In the genomic region with DNA sequence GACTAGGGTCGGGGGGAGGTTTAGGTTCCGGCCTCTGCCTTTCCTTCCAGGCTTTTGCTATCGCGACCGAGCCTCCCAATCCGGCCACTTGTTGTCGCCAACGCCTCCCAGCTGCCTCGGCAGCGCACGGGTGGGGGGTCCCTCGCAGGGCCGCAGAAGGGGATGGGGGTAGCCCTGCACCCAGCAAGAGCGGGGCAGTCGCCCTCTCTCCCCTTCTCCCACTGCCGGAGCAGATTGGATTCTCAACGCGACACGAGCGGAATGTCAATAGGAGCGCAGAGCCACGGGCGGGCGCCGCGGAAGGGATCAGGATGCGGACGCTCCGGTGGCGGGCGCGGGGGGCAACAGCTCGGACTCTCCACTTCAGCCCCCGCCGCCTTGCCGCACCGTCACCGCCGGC, we compare ENCODE assay signal across 9 mouse cellular contexts. TPM values are rescaled to one million over a fixed set of nuclear protein-coding genes. Genes with fewer than 3 reads are reported as not detected.
A peak's percentile ranks its signal among the peaks of the same experiment; 100 is the strongest.
DNase-seq lines count a peak whose midpoint lies in the region; ATAC-seq and TF ChIP-seq lines count a peak whose summit lies in the region.
"Had no signal": no experiment of that assay in that cellular context is flagged by ENCODE, and none has a peak within 500 bp of the region (broad histone marks: within the 10 kb centered on the region; RNA-seq: fewer than 3 reads in every experiment).

No protein-coding gene starts in this region.

- H3K4me1 ChIP-seq in embryonic facial prominence, embryonic 15.5 days = peaks cover 19% of the 10 kb centered on the region
- H3K4me1 ChIP-seq in limb, embryonic 12.5 days (replicated peaks) = peaks cover 18% of the 10 kb centered on the region
- peaks cover 24% of the 10 kb centered on the region for H3K4me1 ChIP-seq in neural tube, embryonic 15.5 days

- no peak for TF ChIP-seq CTCF in layer of hippocampus, adult 2 months (conservative IDR thresholded peaks at IDR 0.05)

- WGBS in embryonic facial prominence, embryonic 15.5 days = under 1% methylated on average over 39 of the region's 39 CpGs
- WGBS in limb, embryonic 12.5 days = under 1% methylated on average over 36 of the region's 39 CpGs
- 1% methylated on average over 39 of the region's 39 CpGs for WGBS in neural tube, embryonic 15.5 days

- peaks cover 82% of the 10 kb centered on the region for H3K27me3 ChIP-seq in embryonic facial prominence, embryonic 15.5 days
- peaks cover 99% of the 10 kb centered on the region for H3K27me3 ChIP-seq in limb, embryonic 12.5 days
- H3K27me3 ChIP-seq in neural tube, embryonic 15.5 days (replicated peaks) = peaks cover 65% of the 10 kb centered on the region

- peak overlapping the region; percentile 77 for H3K4me3 ChIP-seq in layer of hippocampus, adult 2 months
- H3K4me3 ChIP-seq in embryonic facial prominence, embryonic 15.5 days (replicated peaks) = peak overlapping the region; percentile 51
- H3K4me3 ChIP-seq in limb, embryonic 12.5 days (replicated peaks) = peak overlapping the region; percentile 53
- peak overlapping the region; percentile 65 for H3K4me3 ChIP-seq in neural tube, embryonic 15.5 days (replicated peaks)

- no peaks in the 10 kb centered on the region for H3K36me3 ChIP-seq in embryonic facial prominence, embryonic 15.5 days
- H3K36me3 ChIP-seq in limb, embryonic 12.5 days = no peaks in the 10 kb centered on the region
- no peaks in the 10 kb centered on the region for H3K36me3 ChIP-seq in neural tube, embryonic 15.5 days

- peak overlapping the region; percentile 91 for H3K27ac ChIP-seq in layer of hippocampus, adult 2 months
- H3K27ac ChIP-seq in embryonic facial prominence, embryonic 15.5 days (replicated peaks) = no peak overlapping the region
- H3K27ac ChIP-seq in limb, embryonic 12.5 days = no peak overlapping the region
- H3K27ac ChIP-seq in neural tube, embryonic 15.5 days (replicated peaks) = no peak overlapping the region

- H3K4me2 ChIP-seq in embryonic facial prominence, embryonic 15.5 days (replicated peaks) = peak overlapping the region; percentile 98
- peak overlapping the region; percentile 97 for H3K4me2 ChIP-seq in limb, embryonic 12.5 days
- H3K4me2 ChIP-seq in neural tube, embryonic 15.5 days = peak overlapping the region; percentile 100

- ATAC-seq in embryonic facial prominence, embryonic 15.5 days (ENCODE audit: insufficient number of reproducible peaks, low FRiP score, low TSS enrichment, low read depth) = no peak
- no peak for ATAC-seq in limb, embryonic 12.5 days (ENCODE audit: insufficient number of reproducible peaks, insufficient read depth, low FRiP score, low TSS enrichment, low read depth)
- peak; percentile 20; the same call in 1 of the 2 replicates for ATAC-seq in neural tube, embryonic 15.5 days (ENCODE audit: low FRiP score)
- ATAC-seq: Patski had no signal

- H3K9me3 ChIP-seq in embryonic facial prominence, embryonic 15.5 days (replicated peaks) = no peaks in the 10 kb centered on the region
- no peaks in the 10 kb centered on the region for H3K9me3 ChIP-seq in limb, embryonic 12.5 days
- H3K9me3 ChIP-seq in neural tube, embryonic 15.5 days (replicated peaks) = no peaks in the 10 kb centered on the region

- no peak for DNase-seq in layer of hippocampus, adult 2 months (ENCODE audit: low spot score in 2 of 2)
- no peak for DNase-seq in layer of hippocampus, postnatal 25 days (ENCODE audit: extremely low spot score in 1 of 2, low spot score in 1 of 2)
- DNase-seq in adrenal gland, adult 8-10 months = no peak
- no peak for DNase-seq in right cerebral cortex, adult 18-20 months
- no peak for DNase-seq in thymus, adult 18-20 months

- H3K9ac ChIP-seq in embryonic facial prominence, embryonic 15.5 days = no peak overlapping the region
- peak overlapping the region; percentile 44; the same call in 1 of the 2 replicates for H3K9ac ChIP-seq in limb, embryonic 12.5 days (replicated peaks)
- peak overlapping the region; percentile 55 for H3K9ac ChIP-seq in neural tube, embryonic 15.5 days (replicated peaks)

RNA-seq across cellular contexts. Expression of gene Cabp7, which starts 0.6 kb away (rescaled TPM):
- total RNA-seq in layer of hippocampus, adult 2 months (2021) = 100 to 1,000 TPM; 309 to 329 TPM
- 100 to 1,000 TPM; 255 to 273 TPM for total RNA-seq in layer of hippocampus, postnatal 25 days (2021)
- polyA plus RNA-seq in embryonic facial prominence, embryonic 15.5 days (2015; fragmentation: Nextera tagmentation; extraction: Ambion mirVana) = 0.09 and 0.28 TPM in 2 replicates
- 0.08 TPM in 2 replicates for polyA plus RNA-seq in limb, embryonic 12.5 days (2016; fragmentation: Nextera tagmentation; extraction: Ambion mirVana)
- 2.9 and 4.2 TPM in 2 replicates for polyA plus RNA-seq in neural tube, embryonic 15.5 days (2015; fragmentation: Nextera tagmentation; extraction: Ambion mirVana)
- total RNA-seq in adrenal gland, adult 8-10 months (2022) = under 1 TPM in 3 of 4 experiments, not detected in 1; 0.12 to 0.86 (median 0.14) TPM

RNA-seq across cellular contexts. Expression of gene Zmat5, which starts 41.5 kb away (rescaled TPM):
- total RNA-seq in layer of hippocampus, adult 2 months (2021) = 10 to 100 TPM; 33.1 to 34.0 TPM
- total RNA-seq in layer of hippocampus, postnatal 25 days (2021) = 10 to 100 TPM; 30.1 to 37.1 TPM
- polyA plus RNA-seq in embryonic facial prominence, embryonic 15.5 days (2015; fragmentation: Nextera tagmentation; extraction: Ambion mirVana) = 62.8 and 67.1 TPM in 2 replicates
- polyA plus RNA-seq in limb, embryonic 12.5 days (2016; fragmentation: Nextera tagmentation; extraction: Ambion mirVana) = 75.7 and 76.7 TPM in 2 replicates
- polyA plus RNA-seq in neural tube, embryonic 15.5 days (2015; fragmentation: Nextera tagmentation; extraction: Ambion mirVana) = 60.9 and 65.3 TPM in 2 replicates
- 10 to 100 TPM; 46.3 to 69.2 (median 59.1) TPM for total RNA-seq in adrenal gland, adult 8-10 months (2022)

RNA-seq across cellular contexts. Expression of gene Uqcr10, which starts 41.8 kb away (rescaled TPM):
- 100 to 1,000 TPM; 367 to 391 TPM for total RNA-seq in layer of hippocampus, adult 2 months (2021)
- 100 to 1,000 TPM; 391 to 441 TPM for total RNA-seq in layer of hippocampus, postnatal 25 days (2021)
- polyA plus RNA-seq in embryonic facial prominence, embryonic 15.5 days (2015; fragmentation: Nextera tagmentation; extraction: Ambion mirVana) = 734 and 735 TPM in 2 replicates
- 646 and 679 TPM in 2 replicates for polyA plus RNA-seq in limb, embryonic 12.5 days (2016; fragmentation: Nextera tagmentation; extraction: Ambion mirVana)
- polyA plus RNA-seq in neural tube, embryonic 15.5 days (2015; fragmentation: Nextera tagmentation; extraction: Ambion mirVana) = 722 and 793 TPM in 2 replicates
- 100 to 1,000 TPM; 587 to 783 (median 663) TPM for total RNA-seq in adrenal gland, adult 8-10 months (2022)

Comparison
In these comparisons a context has a peak if more than half of its experiments do, and no peak if none do; other contexts are left out.
1. RNA of gene Cabp7, which starts 0.6 kb away (total RNA-seq): 309 to 329 TPM in layer of hippocampus, adult 2 months and 255 to 273 TPM in layer of hippocampus, postnatal 25 days; 0.12 to 0.86 TPM in adrenal gland, adult 8-10 months; every median in the first group is over 100 times any median in the second.
2. Peak in every context shown above with its lines, with median percentiles within 50 percentile points of each other: H3K4me3 ChIP-seq and H3K4me2 ChIP-seq.